Mouse (Mus musculus) fibroblast of lung, adult 2 months (primary cell): ENCODE measurements around the gene Gcnt2.
"Not testable (repeated sequence)": the region's sequence is repeated elsewhere in the genome, so short reads cannot be mapped to it uniquely, and the experiment has no call there.

Experiments
- DNase-seq: peaks from one replicate; pipeline ENCODE4 v3.0.0-alpha.2; 2011; ENCODE audit warnings: low read depth

The Gcnt2 gene

GRCm38 (mm10) chr13:40906528-40906927 lies 47.0 kb downstream of the Gcnt2 start:
- DNase-seq, result no peak

- DNase-seq, result no peak
These were observed 47.7 kb downstream of the Gcnt2 start for GRCm38 (mm10) chr13:40907274-40907673.

GRCm38 (mm10) chr13:40908044-40908443 lies 48.5 kb downstream of the Gcnt2 start:
- DNase-seq, result no peak

DNA sequence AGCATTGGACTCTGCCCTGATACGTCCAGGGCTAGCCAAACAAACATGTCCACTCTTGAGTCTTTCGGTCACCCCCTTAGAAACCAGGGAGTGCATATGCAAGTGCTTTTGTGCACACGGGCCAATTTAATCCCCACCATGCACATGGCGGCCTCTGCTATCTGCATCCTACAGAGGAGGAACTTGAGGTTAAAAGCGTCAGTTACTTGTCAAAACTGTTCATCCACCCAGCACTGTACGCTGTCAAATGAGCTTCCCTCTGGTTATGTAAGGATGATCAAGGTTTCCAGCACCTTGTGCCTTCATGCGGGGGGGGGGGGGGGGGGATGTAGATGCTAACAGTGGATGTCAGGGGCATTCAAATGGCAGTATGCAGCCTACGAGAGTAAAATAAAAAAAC lies 49.5 kb downstream of the Gcnt2 start:
- DNase-seq, result no peak

DNA sequence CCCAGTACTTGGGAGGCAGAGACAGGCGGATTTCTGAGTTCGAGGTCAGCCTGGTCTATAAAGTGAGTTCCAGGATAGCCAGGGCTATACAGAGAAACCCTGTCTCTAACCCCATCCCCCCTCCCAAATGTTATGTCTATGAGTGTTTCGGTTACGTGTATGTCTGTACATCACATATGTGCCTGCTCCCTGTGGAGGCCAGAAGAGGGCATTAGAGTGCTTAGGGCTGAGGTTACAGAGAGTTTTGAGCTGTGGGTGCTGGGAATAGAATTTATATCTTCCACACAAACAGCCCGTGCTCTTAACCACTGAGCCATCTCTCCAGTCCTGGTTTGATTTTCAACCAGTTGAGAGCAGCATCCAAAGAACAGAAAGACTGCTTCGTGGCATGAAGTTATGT lies 50.5 kb downstream of the Gcnt2 start:
- DNase-seq, result no peak

GRCm38 (mm10) chr13:40911951-40912350 lies 52.4 kb downstream of the Gcnt2 start:
- DNase-seq, result no peak

GRCm38 (mm10) chr13:40913395-40914018 lies 54.0 kb downstream of the Gcnt2 start:
- DNase-seq, result no peak

- no peak for DNase-seq
These were observed 54.6 kb downstream of the Gcnt2 start for GRCm38 (mm10) chr13:40914053-40914585.

DNA sequence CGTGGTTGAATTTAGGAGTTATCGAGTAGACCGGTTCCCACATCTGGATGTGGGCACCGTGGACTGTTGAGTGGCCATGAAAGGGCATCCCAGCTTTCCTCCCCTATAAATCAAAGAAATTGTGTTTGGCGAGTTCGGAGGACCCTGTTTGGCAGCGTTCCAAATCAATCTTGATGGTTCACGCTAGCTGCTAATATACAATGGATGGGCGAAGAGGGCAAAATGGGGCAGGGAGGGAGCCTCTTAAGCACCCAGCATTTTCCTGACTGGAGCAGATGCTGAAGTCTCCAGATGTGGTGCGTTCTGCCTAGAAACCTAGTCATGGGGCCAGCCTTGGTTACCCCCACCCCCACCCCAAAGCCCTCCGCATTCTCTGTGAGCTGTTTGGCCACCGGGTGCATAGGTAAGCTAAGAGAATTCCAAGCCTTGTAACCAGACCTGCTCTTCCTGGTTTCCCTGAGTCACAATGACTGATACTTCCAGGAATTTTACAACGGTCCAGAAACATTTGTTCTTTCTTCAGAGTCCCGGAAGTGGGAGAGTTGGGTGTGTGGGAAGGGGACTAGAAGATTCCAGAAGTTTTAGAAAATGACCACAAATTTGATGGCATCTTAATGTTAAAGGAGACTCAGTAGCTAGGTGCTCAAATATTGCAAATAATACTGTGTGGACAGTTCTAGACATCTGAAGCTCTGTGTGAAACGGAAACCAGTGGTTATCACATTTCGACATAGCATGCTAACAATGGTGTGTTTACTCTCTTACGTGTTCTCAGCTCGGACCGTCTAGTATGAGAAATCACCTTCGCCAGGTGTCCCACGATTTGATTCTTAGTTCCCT lies 57.0 kb downstream of the Gcnt2 start:
- no peak for DNase-seq

GRCm38 (mm10) chr13:40917161-40918091 lies 57.9 kb downstream of the Gcnt2 start:
- no peak for DNase-seq

DNA sequence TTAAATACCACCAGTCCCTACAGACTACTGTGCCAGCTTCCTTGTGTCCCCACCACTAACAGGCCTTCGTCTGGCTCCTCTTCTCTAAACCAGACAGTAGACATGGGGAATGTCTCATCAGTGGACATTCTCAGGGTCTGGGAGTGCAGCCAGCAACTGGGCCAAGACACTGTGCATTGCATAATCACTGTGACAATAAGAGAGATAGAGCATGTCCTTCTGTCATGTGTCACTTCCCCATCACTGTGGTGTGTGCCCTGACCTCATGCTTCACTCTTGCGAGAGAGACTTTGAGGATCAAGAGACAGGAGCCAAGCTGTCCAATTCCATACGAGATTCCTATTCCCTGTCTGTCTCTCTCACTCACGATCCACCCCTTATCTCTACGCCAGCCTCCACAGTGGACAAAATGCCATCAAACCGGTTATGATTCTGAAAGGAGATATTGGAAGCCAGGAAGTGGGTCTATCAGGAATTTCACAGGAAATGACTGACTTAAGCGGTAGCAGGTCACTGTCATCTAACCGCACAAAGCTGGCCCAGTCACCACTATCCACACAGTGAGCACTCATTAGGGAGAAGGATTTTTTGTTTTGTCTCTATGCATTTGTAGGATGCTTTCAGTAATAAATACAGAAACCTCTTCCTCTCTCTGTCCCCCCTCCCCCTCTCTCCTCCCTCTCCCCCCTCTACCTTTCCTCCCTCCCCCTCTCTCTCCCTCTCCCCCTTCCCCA lies 61.9 kb downstream of the Gcnt2 start:
- no peak for DNase-seq

DNA sequence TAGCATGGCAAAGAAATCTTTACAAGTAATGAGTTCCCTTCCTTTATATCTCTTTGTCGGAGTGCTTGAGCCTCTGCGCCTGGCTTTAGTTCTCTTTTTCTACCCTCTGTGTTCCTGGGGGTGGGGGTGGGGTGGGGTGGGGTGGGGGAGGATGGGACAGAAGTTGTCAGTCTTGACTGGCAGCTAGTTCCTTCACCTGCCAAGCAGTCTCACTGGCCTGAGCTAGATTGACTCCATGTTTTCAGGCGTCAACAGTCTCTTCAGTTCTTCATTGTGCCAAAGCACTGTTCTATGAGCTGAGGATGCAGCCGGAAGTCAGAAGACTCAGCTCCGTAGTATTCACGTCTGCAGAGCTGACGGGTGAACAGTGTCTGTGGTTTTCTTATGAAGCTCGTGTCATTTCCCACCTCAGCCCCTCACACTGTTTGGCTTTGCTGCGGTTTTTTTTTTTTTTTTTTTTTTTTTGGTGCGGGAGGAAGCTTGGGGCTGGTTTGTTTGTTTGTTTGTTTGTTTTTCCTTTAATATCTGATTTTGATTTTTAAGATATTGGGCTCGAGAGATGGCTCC lies 62.8 kb downstream of the Gcnt2 start:
- no peak for DNase-seq

DNA sequence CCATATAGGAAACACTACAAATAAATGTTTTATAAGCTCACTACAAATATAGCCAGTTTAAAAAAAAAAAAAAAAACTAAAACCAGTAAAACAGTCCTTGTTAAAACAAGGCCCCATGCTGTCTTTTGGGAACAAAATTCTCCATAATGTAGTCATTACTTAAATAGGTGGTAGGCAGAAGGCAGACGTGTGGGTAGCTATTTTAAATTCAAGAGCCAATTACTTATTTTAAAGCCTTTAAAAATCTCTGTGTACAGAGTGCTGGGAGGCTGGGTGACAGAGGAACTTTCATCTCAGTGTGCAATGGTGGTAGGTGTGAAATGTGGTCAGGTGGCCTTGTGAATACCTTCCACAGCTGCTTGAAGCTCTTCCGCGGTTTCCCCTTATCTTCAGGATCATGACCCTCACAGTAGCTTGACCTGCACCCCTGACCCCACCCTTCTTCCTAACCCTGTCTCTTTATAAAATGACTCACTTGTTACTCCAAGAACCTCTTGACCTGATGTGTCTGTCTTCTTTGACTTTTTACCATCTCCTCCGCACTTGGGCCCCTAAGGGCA lies 64.3 kb downstream of the Gcnt2 start:
- DNase-seq, result no peak

DNA sequence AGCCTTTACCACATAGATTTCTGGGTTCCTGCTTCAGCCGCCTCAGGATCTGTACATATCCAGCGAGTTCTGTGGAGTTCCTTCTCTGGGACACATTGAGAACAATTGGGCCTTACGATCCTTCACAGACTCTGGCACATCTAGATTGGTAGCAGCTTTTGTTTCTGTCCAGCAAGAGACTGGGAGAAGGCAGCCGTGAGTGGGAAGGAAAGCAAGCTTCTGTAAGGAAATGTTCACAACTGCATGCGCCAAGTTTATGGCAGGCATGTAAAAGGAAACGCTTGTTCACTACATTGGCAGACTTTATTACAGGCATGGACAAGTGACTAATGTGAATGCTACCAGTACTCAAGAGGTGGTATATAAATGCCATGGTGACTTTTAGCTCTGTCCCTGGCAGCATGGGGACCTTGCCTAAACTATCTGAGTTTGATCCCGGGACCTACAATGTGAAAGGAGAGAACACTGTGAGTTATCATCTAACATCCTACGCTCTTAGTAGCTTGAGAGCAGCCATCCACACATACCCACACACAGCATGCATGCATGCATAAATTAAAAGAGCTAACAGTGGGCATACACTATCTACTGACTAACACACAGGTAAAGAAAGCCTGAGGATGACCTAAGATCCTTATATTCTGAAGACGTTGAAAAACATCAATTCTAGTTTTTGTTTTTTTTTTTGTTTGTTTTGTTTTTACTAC lies 68.8 kb downstream of the Gcnt2 start:
- no peak for DNase-seq

DNA sequence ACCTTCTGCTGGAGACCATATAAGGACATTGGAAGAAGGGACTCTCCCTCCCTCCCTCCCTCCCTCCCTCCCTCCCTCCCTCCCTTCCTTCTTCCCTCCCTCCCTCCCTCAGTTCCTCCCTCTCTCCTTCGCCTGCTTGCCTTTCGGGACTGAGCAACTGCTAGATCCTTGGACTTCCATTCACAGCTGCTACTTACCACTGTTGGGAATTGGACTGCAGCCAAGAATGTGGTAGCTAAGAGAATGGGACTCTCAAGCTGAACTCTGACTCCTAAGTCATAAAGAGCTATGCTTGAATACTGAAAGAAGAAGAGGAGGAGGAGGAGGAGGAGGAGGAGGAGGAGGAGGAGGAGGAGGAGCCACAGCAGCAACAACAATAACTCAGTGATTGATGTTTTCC lies 72.3 kb downstream of the Gcnt2 start:
- not testable (repeated sequence) for DNase-seq

DNA sequence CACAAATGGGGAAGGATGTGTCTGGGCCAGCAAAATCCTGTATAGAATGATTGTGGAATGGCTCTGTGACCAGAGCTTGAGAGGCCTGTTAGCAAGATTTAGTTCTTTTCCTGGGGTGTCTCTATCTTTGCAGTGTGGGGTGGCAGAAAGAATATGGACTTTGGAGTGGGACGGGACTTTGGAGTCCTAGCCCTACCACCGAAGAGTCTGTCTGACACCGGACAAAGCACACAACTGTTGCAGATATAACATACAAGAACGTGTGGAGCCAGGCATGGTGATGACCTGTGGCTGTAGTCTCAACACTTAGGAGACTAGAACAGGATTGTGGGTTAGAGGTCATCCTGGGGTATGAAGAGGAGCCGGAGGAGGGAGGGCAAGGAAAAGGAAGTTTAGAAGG lies 73.0 kb downstream of the Gcnt2 start:
- DNase-seq, result no peak

DNA sequence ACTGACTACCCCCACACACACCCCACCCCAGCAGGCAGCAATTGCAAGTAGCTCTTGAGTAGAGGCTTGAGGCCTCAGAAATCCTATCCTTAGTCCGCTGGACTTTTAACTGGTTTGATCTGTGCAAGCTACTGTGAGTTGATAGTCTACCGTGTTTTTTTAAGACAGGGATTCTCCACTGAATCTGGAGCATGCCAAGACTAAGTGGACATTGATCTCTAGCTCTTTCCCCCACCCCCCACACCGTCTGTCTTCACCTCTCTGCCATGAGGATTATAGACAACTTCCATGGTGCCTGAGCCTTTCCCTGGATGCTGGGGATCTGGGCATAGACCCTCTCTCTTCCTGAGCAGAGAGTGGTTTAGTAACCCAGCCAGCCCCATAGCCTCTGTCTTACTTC lies 74.8 kb downstream of the Gcnt2 start:
- no peak for DNase-seq

DNA sequence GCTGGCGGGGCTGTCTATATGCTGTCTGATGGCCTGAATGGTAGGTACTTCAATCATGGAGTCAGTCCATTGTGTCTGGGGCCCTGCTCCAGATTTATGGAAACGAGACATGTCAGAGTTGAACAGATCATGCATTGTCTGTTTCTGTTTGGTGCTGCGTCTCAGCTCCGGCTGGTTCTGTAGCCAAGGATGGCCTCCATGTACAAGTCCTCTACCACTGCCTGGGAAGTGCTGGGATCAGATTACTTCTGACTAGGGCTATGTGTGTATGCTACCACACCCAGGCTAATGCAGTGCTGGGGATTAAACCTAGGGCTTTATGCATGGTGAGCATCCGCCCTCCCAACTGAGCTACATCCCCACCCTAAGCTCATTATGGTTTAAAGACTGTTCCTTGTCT lies 78.0 kb downstream of the Gcnt2 start:
- no peak for DNase-seq

DNA sequence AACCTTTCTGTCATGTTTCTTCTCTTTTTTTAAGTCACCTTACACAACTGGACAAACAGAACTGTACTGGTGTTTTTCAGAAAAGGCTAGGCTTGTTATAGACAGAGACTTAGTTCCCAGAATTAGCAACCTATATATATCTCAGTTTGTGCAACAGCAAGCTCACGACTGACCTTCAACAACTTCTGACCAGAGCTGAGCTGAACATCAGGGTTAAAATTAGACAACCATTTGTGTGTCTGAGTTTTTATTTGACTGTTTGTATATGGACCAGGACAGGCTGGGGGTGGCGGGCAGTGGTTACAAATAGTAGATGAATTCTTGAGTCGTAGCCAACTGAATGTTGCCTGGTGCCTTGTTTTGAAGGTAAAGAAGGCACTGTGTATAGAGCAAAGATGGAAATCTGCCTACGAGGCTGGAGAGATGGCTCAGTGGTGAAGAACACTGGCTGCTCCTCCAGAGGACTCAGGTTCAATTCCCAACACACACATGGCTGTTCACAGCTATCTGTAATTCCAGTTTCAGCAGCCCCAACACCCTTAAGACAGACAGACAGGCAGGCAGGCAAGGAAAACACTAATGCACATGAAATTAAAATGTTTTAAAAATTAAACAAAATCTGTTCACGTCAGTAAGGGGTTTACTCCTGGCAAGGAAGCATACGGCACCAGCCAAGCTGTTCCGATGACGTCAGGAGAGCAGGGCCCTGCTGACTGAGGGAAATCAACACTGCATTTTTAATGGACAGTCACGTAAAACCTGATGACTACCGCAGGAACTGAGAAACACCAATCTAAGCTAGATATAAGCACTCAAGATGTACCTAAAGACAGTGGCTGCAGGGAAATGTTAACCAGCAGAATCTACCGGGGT lies 79.2 kb downstream of the Gcnt2 start:
- no peak for DNase-seq
